Mouse (Mus musculus) neural tube, embryonic 12.5 days (tissue): Measurements from ENCODE around the gene Gm21312. TPM values are rescaled to one million over a fixed set of nuclear protein-coding genes. Genes with fewer than 3 reads are reported as not detected.
A peak's percentile ranks its signal among the peaks of the same experiment; 100 is the strongest.
"Not testable (repeated sequence)": the region's sequence is repeated elsewhere in the genome, so short reads cannot be mapped to it uniquely, and the experiment has no call there.

ENCODE experiments used
- ATAC-seq: fragments of 200-750 bp; cut with Nextera tagmentation; 2 replicates; pipeline ENCODE4 v1.8.0; 2017; ENCODE audit warnings: low read depth, mild to moderate bottlenecking, moderate TSS enrichment, moderate library complexity; ENCODE audit not compliant: low FRiP score
- H3K27ac ChIP-seq: fragments of 300-500 bp; sonication (generic); 2 replicates; pipeline ENCODE4 v1.5.1; 2016
- H3K27me3 ChIP-seq: fragments of 300-500 bp; sonication (generic); replicated peaks from 2 replicates; pipeline ENCODE4 v1.6.1; 2016; ENCODE audit warnings: mild to moderate bottlenecking
- H3K36me3 ChIP-seq: fragments of 300-500 bp; sonication (generic); 2 replicates; pipeline ENCODE4 v1.6.1; 2016; ENCODE audit warnings: mild to moderate bottlenecking
- H3K4me1 ChIP-seq: fragments of 300-500 bp; sonication (generic); 2 replicates; pipeline ENCODE4 v1.6.1; 2016
- H3K4me2 ChIP-seq: fragments of 300-500 bp; sonication (generic); replicated peaks from 2 replicates; pipeline ENCODE4 v1.6.1; 2016; ENCODE audit warnings: mild to moderate bottlenecking
- H3K4me3 ChIP-seq: fragments of 300-500 bp; sonication (generic); 2 replicates; pipeline ENCODE4 v1.5.1; 2016
- H3K9ac ChIP-seq: fragments of 300-500 bp; sonication (generic); 2 replicates; pipeline ENCODE4 v1.6.1; 2016; ENCODE audit warnings: mild to moderate bottlenecking
- H3K9me3 ChIP-seq: fragments of 300-500 bp; sonication (generic); 2 replicates; pipeline ENCODE4 v1.6.1; 2016; ENCODE audit warnings: mild to moderate bottlenecking
- WGBS: fragments of 180-500 bp; shearing (Covaris S2); methylation state at CpG from one replicate; pipeline ENCODE4 v1.1.7; 2016; 5-methylcytosine and 5-hydroxymethylcytosine counted together
- polyA plus RNA-seq: library from polyadenylated mRNA; unstranded; fragments of >200 nt; fragmentation: Nextera tagmentation; extraction: Ambion mirVana; gene quantifications from 2 replicates; pipeline ENCODE4 v1.2.1, GENCODE M21; 2016

Gm21312 gene
- polyA plus RNA-seq: not detected in 2 replicates

GRCm38 (mm10) chr10:104176724-104177123 lies at the start of gene Gm21312:
Gm21312 (plus strand) TSS chr10:104177024.
- ATAC-seq, H3K9me3 ChIP-seq, H3K4me1 ChIP-seq, H3K36me3 ChIP-seq, H3K27me3 ChIP-seq, H3K4me2 ChIP-seq, H3K27ac ChIP-seq, H3K9ac ChIP-seq, H3K4me3 ChIP-seq: not testable (repeated sequence)
- WGBS: no CpG with 5 or more reads among the region's 3 CpGs

- not testable (repeated sequence) for H3K9me3 ChIP-seq, ATAC-seq, H3K27ac ChIP-seq, H3K27me3 ChIP-seq, H3K4me1 ChIP-seq, H3K4me2 ChIP-seq, H3K4me3 ChIP-seq, H3K9ac ChIP-seq, H3K36me3 ChIP-seq
- WGBS: no CpG with 5 or more reads among the region's 3 CpGs
Measured at GRCm38 (mm10) chr10:104142687-104143086, 34.1 kb upstream of the Gm21312 start, which contains the start of gene Gm21293. Gm21293 (plus strand) TSS chr10:104142987.

GRCm38 (mm10) chr10:104151197-104151596 lies 25.6 kb upstream of the Gm21312 start, which contains the start of gene Gm6763:
Gm6763 (plus strand) TSS chr10:104151497.
- not testable (repeated sequence) for H3K27me3 ChIP-seq, H3K4me1 ChIP-seq, ATAC-seq, H3K9ac ChIP-seq, H3K36me3 ChIP-seq, H3K27ac ChIP-seq, H3K9me3 ChIP-seq, H3K4me3 ChIP-seq, H3K4me2 ChIP-seq
- WGBS: no CpG with 5 or more reads among the region's 3 CpGs

GRCm38 (mm10) chr10:104159706-104160105 lies 17.1 kb upstream of the Gm21312 start, which contains the start of gene Gm8764:
Gm8764 (plus strand) TSS chr10:104160006.
- no CpG with 5 or more reads among the region's 3 CpGs for WGBS
- ATAC-seq, H3K4me3 ChIP-seq: not testable (repeated sequence)

GRCm38 (mm10) chr10:104168215-104168614 lies 8.6 kb upstream of the Gm21312 start, which contains the start of gene Gm21304:
Gm21304 (plus strand) TSS chr10:104168515.
- WGBS: no CpG with 5 or more reads among the region's 3 CpGs
- H3K9ac ChIP-seq, H3K27me3 ChIP-seq: not testable (repeated sequence)

More at GRCm38 (mm10) chr10:104159706-104160105, 17.1 kb upstream of the Gm21312 start, which contains the start of gene Gm8764:
- H3K27me3 ChIP-seq, H3K9me3 ChIP-seq, H3K36me3 ChIP-seq, H3K4me1 ChIP-seq, H3K9ac ChIP-seq, H3K4me2 ChIP-seq, H3K27ac ChIP-seq: not testable (repeated sequence)

GRCm38 (mm10) chr10:104185233-104185632 lies 8.4 kb downstream of the Gm21312 start, which contains the start of gene Gm20765:
Gm20765 (plus strand) TSS chr10:104185533.
- not testable (repeated sequence) for H3K4me3 ChIP-seq, H3K9ac ChIP-seq, H3K4me2 ChIP-seq, H3K9me3 ChIP-seq, H3K4me1 ChIP-seq, ATAC-seq, H3K27ac ChIP-seq, H3K27me3 ChIP-seq, H3K36me3 ChIP-seq
- WGBS: no CpG with 5 or more reads among the region's 3 CpGs

More at GRCm38 (mm10) chr10:104168215-104168614, 8.6 kb upstream of the Gm21312 start, which contains the start of gene Gm21304:
- H3K4me3 ChIP-seq, H3K4me1 ChIP-seq, H3K4me2 ChIP-seq, H3K27ac ChIP-seq, ATAC-seq, H3K36me3 ChIP-seq, H3K9me3 ChIP-seq: not testable (repeated sequence)

GRCm38 (mm10) chr10:104193742-104194141 lies 16.9 kb downstream of the Gm21312 start, which contains the start of gene Gm4340:
Gm4340 (plus strand) TSS chr10:104194042.
- not testable (repeated sequence) for H3K27ac ChIP-seq, H3K36me3 ChIP-seq, H3K4me2 ChIP-seq, H3K4me1 ChIP-seq, ATAC-seq, H3K27me3 ChIP-seq, H3K4me3 ChIP-seq, H3K9me3 ChIP-seq, H3K9ac ChIP-seq
- WGBS: no CpG with 5 or more reads among the region's 3 CpGs

GRCm38 (mm10) chr10:104209655-104210054 lies 32.8 kb downstream of the Gm21312 start:
- no peak overlapping the region for H3K9ac ChIP-seq
- no peaks in the 10 kb centered on the region for H3K27me3 ChIP-seq
- no peaks in the 10 kb centered on the region for H3K36me3 ChIP-seq
- no peaks in the 10 kb centered on the region for H3K9me3 ChIP-seq
- WGBS: 89% methylated on average over 1 of the region's 1 CpGs
- no peaks in the 10 kb centered on the region for H3K4me1 ChIP-seq
- no peak overlapping the region for H3K4me3 ChIP-seq
- H3K4me2 ChIP-seq: no peak overlapping the region
- no peak for ATAC-seq
- no peak overlapping the region for H3K27ac ChIP-seq

- no peak overlapping the region for H3K27ac ChIP-seq
- H3K36me3 ChIP-seq: no peaks in the 10 kb centered on the region
- no peak overlapping the region for H3K4me2 ChIP-seq
- H3K4me3 ChIP-seq: no peak overlapping the region
- no peaks in the 10 kb centered on the region for H3K4me1 ChIP-seq
- H3K9ac ChIP-seq: no peak overlapping the region
- H3K27me3 ChIP-seq: no peaks in the 10 kb centered on the region
- WGBS: 81% methylated on average over 3 of the region's 3 CpGs
- H3K9me3 ChIP-seq: no peaks in the 10 kb centered on the region
- ATAC-seq: no peak
Measured at GRCm38 (mm10) chr10:104210268-104210990, 33.6 kb downstream of the Gm21312 start.

- no peak overlapping the region for H3K4me2 ChIP-seq
- no peaks in the 10 kb centered on the region for H3K9me3 ChIP-seq
- no peaks in the 10 kb centered on the region for H3K27me3 ChIP-seq
- no peak overlapping the region for H3K9ac ChIP-seq
- H3K36me3 ChIP-seq: no peaks in the 10 kb centered on the region
- 91% methylated on average over 5 of the region's 5 CpGs for WGBS
- ATAC-seq: 0 out of 2 replicates have a peak, but pooled peaks have one; percentile 21
- H3K4me3 ChIP-seq: no peak overlapping the region
- no peak overlapping the region for H3K27ac ChIP-seq
- H3K4me1 ChIP-seq: no peaks in the 10 kb centered on the region
Measured at GRCm38 (mm10) chr10:104214527-104214926, 37.7 kb downstream of the Gm21312 start.

GRCm38 (mm10) chr10:104220303-104221021 lies 43.6 kb downstream of the Gm21312 start:
- Histone ChIP-seq H3K9ac (no peak overlapping the region), H3K27me3 (no peaks in the 10 kb centered on the region), H3K4me2 (no peak overlapping the region), H3K9me3 (no peaks in the 10 kb centered on the region), H3K4me3 (no peak overlapping the region), H3K4me1 (no peaks in the 10 kb centered on the region), H3K27ac (no peak overlapping the region), H3K36me3 (no peaks in the 10 kb centered on the region)
- ATAC-seq: no peak
- WGBS: 85% methylated on average over 6 of the region's 6 CpGs
